Mouse (Mus musculus): ENCODE measurements around the gene Atg2b. TPM values are rescaled to one million over a fixed set of nuclear protein-coding genes. Genes with fewer than 3 reads are reported as not detected.
A peak's percentile ranks its signal among the peaks of the same experiment; 100 is the strongest.

Gene Atg2b
- polyA plus RNA-seq, 1 experiment from 2014 or later: 17.3 TPM

GRCm38 (mm10) chr12:105720196-105720595 is 35.2 kb upstream of the Atg2b start:
- ATAC-seq: no peak
- Histone ChIP-seq H3K36me3 (ENCODE audit: control insufficient read depth, insufficient read depth) (no peaks in the 10 kb centered on the region), H3K4me3 (replicated peaks; ENCODE audit: low read length) (no peak overlapping the region), H3K27ac (ENCODE audit: low read length) (no peak overlapping the region), H3K27me3 (replicated peaks; ENCODE audit: control insufficient read depth, insufficient read depth, low read length) (no peaks in the 10 kb centered on the region), H3K9me3 (ENCODE audit: control insufficient read depth, low read length) (no peaks in the 10 kb centered on the region), H3K4me1 (replicated peaks; ENCODE audit: control insufficient read depth, insufficient read depth, low read length) (peaks cover 7% of the 10 kb centered on the region; the same call in 1 of the 2 replicates), H3K4me2 (ENCODE audit: low read length) (no peak overlapping the region), H3K9ac (replicated peaks; ENCODE audit: low read depth, low read length) (no peak overlapping the region)
- WGBS: 68% methylated on average over 3 of the region's 3 CpGs

- Histone ChIP-seq H3K4me2 (ENCODE audit: low read length) (0 out of 2 replicates have a peak overlapping the region, but pooled peaks have one; percentile 1), H3K27me3 (replicated peaks; ENCODE audit: control insufficient read depth, insufficient read depth, low read length) (no peaks in the 10 kb centered on the region), H3K36me3 (ENCODE audit: control insufficient read depth, insufficient read depth) (no peaks in the 10 kb centered on the region), H3K4me3 (replicated peaks; ENCODE audit: low read length) (no peak overlapping the region; the same call in 1 of the 2 replicates), H3K27ac (ENCODE audit: low read length) (no peak overlapping the region), H3K9me3 (ENCODE audit: control insufficient read depth, low read length) (no peaks in the 10 kb centered on the region), H3K9ac (replicated peaks; ENCODE audit: low read depth, low read length) (no peak overlapping the region), H3K4me1 (replicated peaks; ENCODE audit: control insufficient read depth, insufficient read depth, low read length) (peaks cover 7% of the 10 kb centered on the region; the same call in 1 of the 2 replicates)
- ATAC-seq: no peak
- WGBS: 76% methylated on average over 17 of the region's 17 CpGs
Measured at GRCm38 (mm10) chr12:105718616-105719015, 33.6 kb upstream of the Atg2b start.

GRCm38 (mm10) chr12:105705799-105706487 is 20.9 kb upstream of the Atg2b start, which contains the start of gene Ak7:
Gene Ak7, plus strand, starts transcription at chr12:105705976.
- WGBS: 14% methylated on average over 22 of the region's 22 CpGs
- ATAC-seq: peak; percentile 26; the same call in 1 of the 2 replicates
- no peak within 1 kb of the TSS for H3K9ac ChIP-seq (replicated peaks; ENCODE audit: low read depth, low read length)

GRCm38 (mm10) chr12:105700433-105700832 is 15.4 kb upstream of the Atg2b start:
- no peaks in the 10 kb centered on the region for H3K27me3 ChIP-seq (replicated peaks; ENCODE audit: control insufficient read depth, insufficient read depth, low read length)
- ATAC-seq: no peak
- H3K4me3 ChIP-seq (replicated peaks; ENCODE audit: low read length): no peak overlapping the region
- no peak overlapping the region for H3K4me2 ChIP-seq (ENCODE audit: low read length)
- no peaks in the 10 kb centered on the region for H3K4me1 ChIP-seq (replicated peaks; ENCODE audit: control insufficient read depth, insufficient read depth, low read length)
- H3K27ac ChIP-seq (ENCODE audit: low read length): no peak overlapping the region
- H3K9me3 ChIP-seq (ENCODE audit: control insufficient read depth, low read length): no peaks in the 10 kb centered on the region
- H3K36me3 ChIP-seq (ENCODE audit: control insufficient read depth, insufficient read depth): peaks cover 5% of the 10 kb centered on the region; the same call in 1 of the 2 replicates
- H3K9ac ChIP-seq (replicated peaks; ENCODE audit: low read depth, low read length): no peak overlapping the region
- 94% methylated on average over 12 of the region's 12 CpGs for WGBS

More at GRCm38 (mm10) chr12:105705799-105706487, 20.9 kb upstream of the Atg2b start, which contains the start of gene Ak7:
- H3K9me3 ChIP-seq (ENCODE audit: control insufficient read depth, low read length): no peaks in the 10 kb centered on the region
- H3K27me3 ChIP-seq (replicated peaks; ENCODE audit: control insufficient read depth, insufficient read depth, low read length): no peaks in the 10 kb centered on the region
- H3K27ac ChIP-seq (ENCODE audit: low read length): no peak within 1 kb of the TSS
- H3K36me3 ChIP-seq (ENCODE audit: control insufficient read depth, insufficient read depth): peaks cover 3% of the 10 kb centered on the region; the same call in 1 of the 2 replicates
- no peak within 1 kb of the TSS for H3K4me3 ChIP-seq (replicated peaks; ENCODE audit: low read length)
- peak within 1 kb of the TSS; percentile 5; the same call in 1 of the 2 replicates for H3K4me2 ChIP-seq (ENCODE audit: low read length)
- no peaks in the 10 kb centered on the region for H3K4me1 ChIP-seq (replicated peaks; ENCODE audit: control insufficient read depth, insufficient read depth, low read length)

- H3K9ac ChIP-seq (replicated peaks; ENCODE audit: low read depth, low read length): no peak overlapping the region
- H3K4me2 ChIP-seq (ENCODE audit: low read length): no peak overlapping the region
- peaks cover 9% of the 10 kb centered on the region; the same call in 1 of the 2 replicates for H3K36me3 ChIP-seq (ENCODE audit: control insufficient read depth, insufficient read depth)
- H3K9me3 ChIP-seq (ENCODE audit: control insufficient read depth, low read length): no peaks in the 10 kb centered on the region
- no peak overlapping the region for H3K27ac ChIP-seq (ENCODE audit: low read length)
- no peaks in the 10 kb centered on the region for H3K27me3 ChIP-seq (replicated peaks; ENCODE audit: control insufficient read depth, insufficient read depth, low read length)
- 89% methylated on average over 8 of the region's 8 CpGs for WGBS
- no peak for ATAC-seq
- H3K4me3 ChIP-seq (replicated peaks; ENCODE audit: low read length): no peak overlapping the region
- H3K4me1 ChIP-seq (replicated peaks; ENCODE audit: control insufficient read depth, insufficient read depth, low read length): no peaks in the 10 kb centered on the region
Measured at GRCm38 (mm10) chr12:105697104-105697780, 12.2 kb upstream of the Atg2b start.

- Histone ChIP-seq H3K4me1 (replicated peaks; ENCODE audit: control insufficient read depth, insufficient read depth, low read length) (no peaks in the 10 kb centered on the region), H3K9ac (replicated peaks; ENCODE audit: low read depth, low read length) (no peak overlapping the region), H3K27me3 (replicated peaks; ENCODE audit: control insufficient read depth, insufficient read depth, low read length) (no peaks in the 10 kb centered on the region), H3K36me3 (ENCODE audit: control insufficient read depth, insufficient read depth) (peaks cover 8% of the 10 kb centered on the region), H3K27ac (ENCODE audit: low read length) (no peak overlapping the region), H3K9me3 (ENCODE audit: control insufficient read depth, low read length) (no peaks in the 10 kb centered on the region), H3K4me3 (replicated peaks; ENCODE audit: low read length) (no peak overlapping the region), H3K4me2 (ENCODE audit: low read length) (no peak overlapping the region)
- ATAC-seq: no peak
- 85% methylated on average over 7 of the region's 7 CpGs for WGBS
Measured at GRCm38 (mm10) chr12:105695848-105696247, 10.8 kb upstream of the Atg2b start.

- H3K4me1 ChIP-seq (replicated peaks; ENCODE audit: control insufficient read depth, insufficient read depth, low read length): no peaks in the 10 kb centered on the region
- no peaks in the 10 kb centered on the region for H3K9me3 ChIP-seq (ENCODE audit: control insufficient read depth, low read length)
- no peaks in the 10 kb centered on the region for H3K27me3 ChIP-seq (replicated peaks; ENCODE audit: control insufficient read depth, insufficient read depth, low read length)
- ATAC-seq: no peak
- H3K4me3 ChIP-seq (replicated peaks; ENCODE audit: low read length): no peak overlapping the region
- 89% methylated on average over 2 of the region's 2 CpGs for WGBS
- H3K4me2 ChIP-seq (ENCODE audit: low read length): no peak overlapping the region
- H3K9ac ChIP-seq (replicated peaks; ENCODE audit: low read depth, low read length): no peak overlapping the region
- H3K27ac ChIP-seq (ENCODE audit: low read length): no peak overlapping the region
- H3K36me3 ChIP-seq (ENCODE audit: control insufficient read depth, insufficient read depth): peaks cover 6% of the 10 kb centered on the region
Measured at GRCm38 (mm10) chr12:105694021-105694420, 9.0 kb upstream of the Atg2b start.

GRCm38 (mm10) chr12:105689435-105689834 is 4.4 kb upstream of the Atg2b start:
- Histone ChIP-seq H3K27me3 (replicated peaks; ENCODE audit: control insufficient read depth, insufficient read depth, low read length) (no peaks in the 10 kb centered on the region), H3K27ac (ENCODE audit: low read length) (no peak overlapping the region), H3K9ac (replicated peaks; ENCODE audit: low read depth, low read length) (no peak overlapping the region), H3K36me3 (ENCODE audit: control insufficient read depth, insufficient read depth) (peaks cover 6% of the 10 kb centered on the region; the same call in 1 of the 2 replicates), H3K4me3 (replicated peaks; ENCODE audit: low read length) (no peak overlapping the region), H3K4me2 (ENCODE audit: low read length) (no peak overlapping the region), H3K9me3 (ENCODE audit: control insufficient read depth, low read length) (no peaks in the 10 kb centered on the region), H3K4me1 (replicated peaks; ENCODE audit: control insufficient read depth, insufficient read depth, low read length) (peaks cover 12% of the 10 kb centered on the region)
- WGBS: 93% methylated on average over 13 of the region's 13 CpGs
- ATAC-seq: no peak

- H3K4me3 ChIP-seq (replicated peaks; ENCODE audit: low read length): no peak overlapping the region
- H3K9me3 ChIP-seq (ENCODE audit: control insufficient read depth, low read length): no peaks in the 10 kb centered on the region
Measured at GRCm38 (mm10) chr12:105688546-105688945, 3.5 kb upstream of the Atg2b start.

More at GRCm38 (mm10) chr12:105688546-105688945, 3.5 kb upstream of the Atg2b start:
- no peak overlapping the region for H3K27ac ChIP-seq (ENCODE audit: low read length)
- no peak overlapping the region for H3K9ac ChIP-seq (replicated peaks; ENCODE audit: low read depth, low read length)
- H3K4me1 ChIP-seq (replicated peaks; ENCODE audit: control insufficient read depth, insufficient read depth, low read length): peaks cover 16% of the 10 kb centered on the region
- WGBS: 84% methylated on average over 4 of the region's 4 CpGs
- no peak for ATAC-seq
- peaks cover 4% of the 10 kb centered on the region; the same call in 1 of the 2 replicates for H3K36me3 ChIP-seq (ENCODE audit: control insufficient read depth, insufficient read depth)
- no peak overlapping the region for H3K4me2 ChIP-seq (ENCODE audit: low read length)
- H3K27me3 ChIP-seq (replicated peaks; ENCODE audit: control insufficient read depth, insufficient read depth, low read length): no peaks in the 10 kb centered on the region

Data from forebrain, embryonic 16.5 days (tissue).